Mouse (Mus musculus) limb, embryonic 11.5 days (tissue): ENCODE measurements around the gene Rapgef4. TPM values are rescaled to one million over a fixed set of nuclear protein-coding genes. Genes with fewer than 3 reads are reported as not detected.

Source experiments
- ATAC-seq: fragments of 200-750 bp; cut with Nextera tagmentation; 2 replicates; pipeline ENCODE4 v1.8.0; 2017; ENCODE audit warnings: low read depth; ENCODE audit not compliant: insufficient number of reproducible peaks, low FRiP score, low TSS enrichment
- DNase-seq: peaks from one replicate; pipeline ENCODE4 v3.0.0-alpha.2; 2015; ENCODE audit warnings: low spot score
- H3K27ac ChIP-seq: fragments of 300-500 bp; sonication (generic); replicated peaks from 2 replicates; pipeline ENCODE4 v1.5.1; 2014; ENCODE audit warnings: low read depth, mild to moderate bottlenecking, low read length
- H3K27me3 ChIP-seq: fragments of 300-500 bp; sonication (generic); 2 replicates; pipeline ENCODE4 v1.6.1; 2014; ENCODE audit warnings: mild to moderate bottlenecking, low read length, mixed read lengths; ENCODE audit not compliant: control insufficient read depth, insufficient read depth
- H3K36me3 ChIP-seq: fragments of 300-500 bp; sonication (generic); 2 replicates; pipeline ENCODE4 v1.6.1; 2014; ENCODE audit warnings: mild to moderate bottlenecking, low read length, moderate library complexity, mixed read lengths; ENCODE audit not compliant: control insufficient read depth, insufficient read depth
- H3K4me1 ChIP-seq: fragments of 300-500 bp; sonication (generic); 2 replicates; pipeline ENCODE4 v1.6.1; 2014; ENCODE audit warnings: low read length, mixed read lengths; ENCODE audit not compliant: control insufficient read depth, insufficient read depth
- H3K4me2 ChIP-seq: fragments of 300-500 bp; sonication (generic); 2 replicates; pipeline ENCODE4 v1.6.1; 2014; ENCODE audit warnings: low read depth, mild to moderate bottlenecking, moderate library complexity; ENCODE audit not compliant: severe bottlenecking
- H3K4me3 ChIP-seq: fragments of 300-500 bp; sonication (generic); 2 replicates; pipeline ENCODE4 v1.5.1; 2014; ENCODE audit warnings: low read depth, low read length
- H3K9ac ChIP-seq: fragments of 300-500 bp; sonication (generic); 2 replicates; pipeline ENCODE4 v1.6.1; 2014; ENCODE audit warnings: mild to moderate bottlenecking, low read length
- H3K9me3 ChIP-seq: fragments of 300-500 bp; sonication (generic); 2 replicates; pipeline ENCODE4 v1.6.1; 2016; ENCODE audit warnings: low read length; ENCODE audit not compliant: control insufficient read depth
- WGBS: fragments of 180-500 bp; shearing (Covaris S2); extraction: QIAGEN DNeasy Blood & Tissue Kit; methylation state at CpG from one replicate; pipeline ENCODE4 v1.1.7; 2014; 5-methylcytosine and 5-hydroxymethylcytosine counted together
- polyA plus RNA-seq: library from polyadenylated mRNA; unstranded; fragments of >200 nt; fragmentation: Nextera tagmentation; extraction: Ambion mirVana; gene quantifications from 2 replicates; pipeline ENCODE4 v1.2.1, GENCODE M21; 2014

Rapgef4 gene
- polyA plus RNA-seq, 1 experiment from 2014 or later, result 0.88 TPM

DNA sequence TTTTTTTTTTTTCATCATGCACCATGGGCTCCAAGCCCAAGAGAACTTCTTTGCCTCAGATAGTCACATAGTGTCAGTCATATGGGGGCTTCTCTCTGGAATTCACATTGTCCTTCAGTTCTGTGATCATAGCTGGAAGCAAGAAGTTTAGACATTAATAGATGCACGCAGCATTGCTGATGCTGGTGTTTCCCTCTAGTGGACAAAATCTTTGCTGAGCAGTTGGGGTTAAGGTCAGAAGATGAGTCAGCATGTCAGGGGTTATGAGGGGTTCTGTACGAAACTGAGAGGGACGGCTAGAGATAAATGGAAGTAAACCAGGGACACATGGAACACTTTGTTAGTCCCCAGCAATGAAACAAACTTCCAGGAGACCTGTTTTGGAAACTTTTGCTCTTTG, 216.0 kb downstream of the Rapgef4 start:
- Histone ChIP-seq H3K9ac (no peak overlapping the region), H3K4me2 (no peak overlapping the region), H3K4me1 (no peaks in the 10 kb centered on the region), H3K4me3 (no peak overlapping the region), H3K36me3 (no peaks in the 10 kb centered on the region), H3K27ac (no peak overlapping the region), H3K27me3 (no peaks in the 10 kb centered on the region), H3K9me3 (no peaks in the 10 kb centered on the region)
- no peak for ATAC-seq
- WGBS, result 56% methylated on average over 3 of the region's 3 CpGs
- no peak for DNase-seq

- H3K27ac ChIP-seq, result no peak overlapping the region
- H3K9ac ChIP-seq, result no peak overlapping the region
- no peak overlapping the region for H3K4me3 ChIP-seq
- WGBS, result 80% methylated on average over 2 of the region's 2 CpGs
- H3K4me1 ChIP-seq, result no peaks in the 10 kb centered on the region
- no peak overlapping the region for H3K4me2 ChIP-seq
- DNase-seq (no peak), ATAC-seq (no peak)
- H3K27me3 ChIP-seq, result no peaks in the 10 kb centered on the region
- no peaks in the 10 kb centered on the region for H3K36me3 ChIP-seq
- no peaks in the 10 kb centered on the region for H3K9me3 ChIP-seq
These were observed 218.4 kb downstream of the Rapgef4 start for GRCm38 (mm10) chr2:72199451-72199850.

GRCm38 (mm10) chr2:72201506-72201905, 220.5 kb downstream of the Rapgef4 start:
- no peak for DNase-seq
- H3K9me3 ChIP-seq, result no peaks in the 10 kb centered on the region
- no peak for ATAC-seq
- H3K4me1 ChIP-seq, result no peaks in the 10 kb centered on the region
- 68% methylated on average over 9 of the region's 9 CpGs for WGBS
- no peak overlapping the region for H3K4me3 ChIP-seq
- no peaks in the 10 kb centered on the region for H3K27me3 ChIP-seq
- H3K36me3 ChIP-seq, result no peaks in the 10 kb centered on the region
- H3K27ac ChIP-seq, result no peak overlapping the region
- H3K9ac ChIP-seq, result no peak overlapping the region
- H3K4me2 ChIP-seq, result no peak overlapping the region

DNA sequence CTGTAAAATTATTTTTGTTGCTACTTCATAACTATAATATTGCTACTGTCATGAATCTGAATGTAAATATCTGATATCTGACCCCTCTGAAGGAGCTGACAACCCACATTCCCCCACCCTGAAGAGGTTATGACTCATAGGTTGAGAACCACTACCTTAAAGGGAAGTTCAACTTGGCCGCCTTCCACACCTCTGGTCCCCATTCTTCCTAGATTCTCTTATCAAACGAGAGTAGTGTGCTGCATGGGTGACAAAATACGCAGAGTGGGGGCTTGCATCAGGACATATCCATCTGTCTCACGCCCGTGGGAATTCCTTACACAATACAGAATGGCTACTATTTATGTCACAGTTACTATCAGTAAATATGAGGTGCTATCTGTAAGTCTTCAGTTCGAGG, 221.2 kb downstream of the Rapgef4 start:
- DNase-seq (no peak), ATAC-seq (no peak)
- Histone ChIP-seq H3K9ac (no peak overlapping the region), H3K36me3 (no peaks in the 10 kb centered on the region), H3K4me3 (no peak overlapping the region), H3K27me3 (no peaks in the 10 kb centered on the region), H3K9me3 (no peaks in the 10 kb centered on the region), H3K4me1 (no peaks in the 10 kb centered on the region), H3K4me2 (no peak overlapping the region), H3K27ac (no peak overlapping the region)
- 85% methylated on average over 6 of the region's 6 CpGs for WGBS

- H3K27ac ChIP-seq, result no peak overlapping the region
- H3K9me3 ChIP-seq, result no peaks in the 10 kb centered on the region
- H3K4me3 ChIP-seq, result no peak overlapping the region
- H3K4me1 ChIP-seq, result no peaks in the 10 kb centered on the region
- DNase-seq (peak; percentile 85), ATAC-seq (no peak)
- H3K4me2 ChIP-seq, result no peak overlapping the region
- H3K9ac ChIP-seq, result no peak overlapping the region
- H3K27me3 ChIP-seq, result no peaks in the 10 kb centered on the region
- 9% methylated on average over 5 of the region's 5 CpGs for WGBS
- no peaks in the 10 kb centered on the region for H3K36me3 ChIP-seq
These were observed 222.6 kb downstream of the Rapgef4 start for GRCm38 (mm10) chr2:72203609-72204008.

- no peak overlapping the region for H3K4me3 ChIP-seq
- no peak overlapping the region for H3K9ac ChIP-seq
- H3K27me3 ChIP-seq, result no peaks in the 10 kb centered on the region
- H3K27ac ChIP-seq, result no peak overlapping the region
- no peak overlapping the region for H3K4me2 ChIP-seq
- no peak for ATAC-seq
- no peak for DNase-seq
- H3K9me3 ChIP-seq, result no peaks in the 10 kb centered on the region
- WGBS, result 88% methylated on average over 5 of the region's 5 CpGs
- no peaks in the 10 kb centered on the region for H3K36me3 ChIP-seq
- no peaks in the 10 kb centered on the region for H3K4me1 ChIP-seq
These were observed 224.8 kb downstream of the Rapgef4 start for GRCm38 (mm10) chr2:72205869-72206268.

DNA sequence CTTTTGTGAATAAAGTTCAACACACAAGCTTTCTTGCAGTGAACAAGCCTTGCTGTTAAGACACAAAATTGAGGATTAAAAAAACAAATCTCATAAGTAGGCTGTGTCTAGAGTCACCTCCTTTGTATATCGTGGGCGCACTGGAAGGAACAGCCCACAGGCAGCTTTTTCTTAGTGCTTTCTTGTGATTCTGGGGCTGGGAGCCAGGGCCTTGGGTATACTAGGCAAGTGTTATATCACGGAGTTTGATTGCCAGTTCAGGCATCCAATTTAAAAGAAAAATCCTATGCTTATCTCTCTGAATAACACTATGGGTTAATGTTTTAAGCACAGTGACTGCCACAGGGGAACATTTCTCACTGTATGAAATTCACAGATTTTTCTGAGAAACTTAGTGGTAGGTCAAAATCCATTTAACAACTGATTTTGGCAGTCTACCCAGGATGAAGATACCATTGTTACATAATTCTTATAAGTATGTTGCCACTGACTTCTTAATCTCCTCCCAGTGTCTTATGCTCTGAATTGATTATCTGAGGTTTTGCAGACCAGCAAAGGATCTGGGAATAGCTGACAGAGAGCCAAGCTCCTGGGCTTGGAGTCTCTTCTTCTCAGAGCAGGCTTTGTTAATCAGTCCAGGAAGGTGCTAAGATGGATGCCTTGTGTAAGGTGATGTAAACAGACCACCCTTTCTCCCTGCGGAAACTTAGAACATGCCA, 225.6 kb downstream of the Rapgef4 start:
- ATAC-seq (no peak), DNase-seq (no peak)
- Histone ChIP-seq H3K27ac (no peak overlapping the region), H3K36me3 (no peaks in the 10 kb centered on the region), H3K9ac (no peak overlapping the region), H3K4me1 (no peaks in the 10 kb centered on the region), H3K4me3 (no peak overlapping the region), H3K27me3 (no peaks in the 10 kb centered on the region), H3K4me2 (no peak overlapping the region), H3K9me3 (no peaks in the 10 kb centered on the region)
- 91% methylated on average over 4 of the region's 4 CpGs for WGBS

GRCm38 (mm10) chr2:72217336-72217735, 236.3 kb downstream of the Rapgef4 start:
- Histone ChIP-seq H3K27ac (no peak overlapping the region), H3K9me3 (no peaks in the 10 kb centered on the region), H3K9ac (no peak overlapping the region), H3K27me3 (no peaks in the 10 kb centered on the region), H3K36me3 (no peaks in the 10 kb centered on the region), H3K4me3 (no peak overlapping the region), H3K4me1 (no peaks in the 10 kb centered on the region), H3K4me2 (no peak overlapping the region)
- WGBS, result 84% methylated on average over 3 of the region's 3 CpGs
- ATAC-seq (no peak), DNase-seq (no peak)

GRCm38 (mm10) chr2:72219921-72220320, 238.9 kb downstream of the Rapgef4 start:
- WGBS, result 27% methylated on average over 3 of the region's 3 CpGs
- Histone ChIP-seq H3K36me3 (no peaks in the 10 kb centered on the region), H3K9ac (no peak overlapping the region), H3K4me3 (no peak overlapping the region), H3K9me3 (no peaks in the 10 kb centered on the region), H3K27me3 (no peaks in the 10 kb centered on the region), H3K27ac (no peak overlapping the region), H3K4me2 (no peak overlapping the region), H3K4me1 (no peaks in the 10 kb centered on the region)
- DNase-seq (peak; percentile 78), ATAC-seq (no peak)
